Mouse (Mus musculus): ENCODE data around the gene Kif5a. TPM values are rescaled to one million over a fixed set of nuclear protein-coding genes. Genes with fewer than 3 reads are reported as not detected.

Kif5a gene
- total RNA-seq, 2 experiments from 2014 or later = 0.70 to 1.2 TPM

Other genes with a start within 250 kb of the Kif5a start
- gene Tsfm, start 232.5 kb downstream of the Kif5a start, total RNA-seq (2021) = 10 to 100 TPM; 65.1 to 68.0 TPM
- 10 to 100 TPM; 11.5 TPM for gene Mettl1, start 221.9 kb downstream of the Kif5a start, total RNA-seq (2021)
- gene Eef1akmt3, start 221.8 kb downstream of the Kif5a start, total RNA-seq (2021) = under 1 TPM; 0.18 to 0.29 TPM
- under 1 TPM in 1 of 2 experiments, not detected in 1; 0.45 TPM for gene Cyp27b1, start 215.1 kb downstream of the Kif5a start, total RNA-seq (2021)
- gene March9, start 203.2 kb downstream of the Kif5a start, total RNA-seq (2021) = 1 to 10 TPM; 1.7 to 1.8 TPM
- gene Cdk4, start 199.8 kb downstream of the Kif5a start, total RNA-seq (2021) = 100 to 1,000 TPM; 289 to 314 TPM
- 10 to 100 TPM; 49.2 to 49.7 TPM for gene Tspan31, start 193.1 kb downstream of the Kif5a start, total RNA-seq (2021)
- gene Agap2, start 188.1 kb downstream of the Kif5a start, total RNA-seq (2021) = 1 to 10 TPM; 2.1 to 2.8 TPM
- gene Os9, start 142.2 kb downstream of the Kif5a start, total RNA-seq (2021) = 10 to 100 TPM; 33.0 to 35.4 TPM
- gene B4galnt1, start 98.1 kb downstream of the Kif5a start, total RNA-seq (2021) = 1 to 10 TPM; 2.2 to 2.7 TPM
- 10 to 100 TPM; 25.7 to 31.8 TPM for gene Slc26a10, start 82.7 kb downstream of the Kif5a start, total RNA-seq (2021)
- gene Arhgef25, start 73.3 kb downstream of the Kif5a start, total RNA-seq (2021) = 10 to 100 TPM; 19.9 to 21.0 TPM
- gene Dtx3, start 67.6 kb downstream of the Kif5a start, total RNA-seq (2021) = 10 to 100 TPM; 50.0 to 53.8 TPM
- gene Pip4k2c, start 51.8 kb downstream of the Kif5a start, total RNA-seq (2021) = 10 to 100 TPM; 25.7 to 26.6 TPM
- 100 to 1,000 TPM; 151 to 159 TPM for gene Dctn2, start 3.0 kb upstream of the Kif5a start, total RNA-seq (2021)
- 10 to 100 TPM; 41.7 to 43.2 TPM for gene Mbd6, start 25.7 kb upstream of the Kif5a start, total RNA-seq (2021)
- 10 to 100 TPM; 49.6 to 50.1 TPM for gene Mars, start 48.4 kb upstream of the Kif5a start, total RNA-seq (2021)
- 1 to 10 TPM; 2.0 to 2.9 TPM for gene Arhgap9, start 58.6 kb upstream of the Kif5a start, total RNA-seq (2021)
- 1 to 10 TPM; 4.0 to 4.1 TPM for gene Gli1, start 78.6 kb upstream of the Kif5a start, total RNA-seq (2021)
- not detected for gene Inhbe, start 91.1 kb upstream of the Kif5a start, total RNA-seq (2021)
- gene Inhbc, start 107.1 kb upstream of the Kif5a start, total RNA-seq (2021) = not detected
- gene R3hdm2, start 117.0 kb upstream of the Kif5a start, total RNA-seq (2021) = 100 to 1,000 TPM; 115 to 116 TPM
- 1 to 10 TPM; 1.8 to 1.9 TPM for gene Stac3, start 238.3 kb upstream of the Kif5a start, total RNA-seq (2021)

Data from heart, postnatal 4 days (tissue).